Mouse (Mus musculus): ENCODE measurements at regions not wholly inside any gene's neighbourhood (a gene's known extent, or its start where the extent isn't known, plus 50 kb on each side); places are given as distances from the start of the nearest gene placed in this dataset.

DNA sequence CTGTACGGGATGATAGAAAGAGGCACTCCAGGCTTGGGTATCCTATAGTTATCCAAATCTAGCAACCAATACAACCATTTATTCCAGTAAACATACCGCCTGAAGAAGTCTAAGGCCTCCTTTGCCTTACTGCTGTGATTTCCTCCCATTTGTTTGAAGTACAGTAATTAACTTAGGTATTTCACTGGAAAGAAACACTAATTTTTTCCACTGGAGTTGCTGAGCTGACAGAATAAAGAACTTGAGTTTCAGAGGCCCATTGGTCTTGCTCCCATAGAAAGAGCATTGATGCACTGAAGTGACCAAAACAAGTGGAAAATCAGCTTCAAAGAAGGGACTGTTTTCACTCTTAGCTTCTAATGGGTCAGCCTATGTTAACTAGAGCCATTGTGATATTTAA is 1100.8 kb upstream of the Gm7489 start:
- 82% methylated on average over 2 of the region's 2 CpGs for WGBS
- no peak overlapping the region for H3K27ac ChIP-seq
- H3K4me1 ChIP-seq, result no peaks in the 10 kb centered on the region
- no peaks in the 10 kb centered on the region for H3K27me3 ChIP-seq (ENCODE audit: insufficient read depth, poor library complexity, severe bottlenecking)
- no peaks in the 10 kb centered on the region for H3K9me3 ChIP-seq
- DNase-seq (ENCODE audit: low spot score), result no peak
- no peak overlapping the region for H3K4me3 ChIP-seq
- no peaks in the 10 kb centered on the region for H3K36me3 ChIP-seq

GRCm38 (mm10) chr15:52785196-52785595 is 1099.5 kb upstream of the Gm7489 start:
- H3K4me3 ChIP-seq, result no peak overlapping the region
- no peak overlapping the region for H3K27ac ChIP-seq
- H3K36me3 ChIP-seq, result no peaks in the 10 kb centered on the region
- no peaks in the 10 kb centered on the region for H3K4me1 ChIP-seq
- no peaks in the 10 kb centered on the region for H3K9me3 ChIP-seq
- WGBS, result 80% methylated on average over 3 of the region's 3 CpGs
- DNase-seq (ENCODE audit: low spot score), result no peak
- no peaks in the 10 kb centered on the region for H3K27me3 ChIP-seq (ENCODE audit: insufficient read depth, poor library complexity, severe bottlenecking)

- WGBS, result 85% methylated on average over 8 of the region's 8 CpGs
- no peak overlapping the region for H3K4me3 ChIP-seq
- no peaks in the 10 kb centered on the region for H3K4me1 ChIP-seq
- H3K36me3 ChIP-seq, result no peaks in the 10 kb centered on the region
- no peak for DNase-seq (ENCODE audit: low spot score)
- H3K27ac ChIP-seq, result no peak overlapping the region
- H3K27me3 ChIP-seq (ENCODE audit: insufficient read depth, poor library complexity, severe bottlenecking), result no peaks in the 10 kb centered on the region
- no peaks in the 10 kb centered on the region for H3K9me3 ChIP-seq
Measured at GRCm38 (mm10) chr15:52785976-52786375, 1098.7 kb upstream of the Gm7489 start.

DNA sequence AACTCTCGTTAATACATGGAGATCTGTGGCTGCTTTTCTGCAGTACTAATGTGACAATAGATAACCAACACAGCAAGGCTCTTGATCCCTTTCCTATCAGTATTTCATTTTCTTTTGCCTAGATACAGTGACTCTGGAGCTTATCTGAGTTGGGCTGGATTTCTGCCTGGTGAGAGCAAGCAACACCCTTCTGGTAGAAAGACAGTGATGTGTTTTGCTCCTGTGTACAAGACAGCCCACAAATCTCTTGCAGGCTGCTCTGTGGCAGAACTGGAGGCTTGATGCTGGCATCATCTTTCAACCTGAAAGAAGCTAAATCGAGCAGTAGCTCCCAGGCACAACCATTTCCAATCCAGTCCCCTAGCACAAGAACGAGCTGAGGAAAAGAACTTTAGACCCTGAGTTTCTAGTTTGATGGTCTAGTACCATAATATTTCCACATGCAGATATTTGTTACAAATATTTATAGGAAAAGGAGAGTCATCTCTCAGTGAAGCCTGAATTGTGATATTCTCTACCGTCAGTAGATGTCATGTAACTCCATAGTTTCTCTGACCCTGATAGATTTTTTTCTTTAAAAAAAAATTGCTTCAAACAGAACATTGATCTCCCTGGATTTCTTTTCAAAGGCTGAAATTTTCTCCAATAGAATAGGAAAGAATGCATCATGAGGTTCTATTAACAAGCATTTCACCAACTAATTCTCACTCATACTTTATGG is 1079.1 kb upstream of the Gm7489 start:
- no peaks in the 10 kb centered on the region for H3K27me3 ChIP-seq (ENCODE audit: insufficient read depth, poor library complexity, severe bottlenecking)
- no peaks in the 10 kb centered on the region for H3K9me3 ChIP-seq
- DNase-seq (ENCODE audit: low spot score), result no peak
- 71% methylated on average over 4 of the region's 4 CpGs for WGBS
- no peaks in the 10 kb centered on the region for H3K36me3 ChIP-seq
- H3K27ac ChIP-seq, result no peak overlapping the region
- no peaks in the 10 kb centered on the region for H3K4me1 ChIP-seq
- H3K4me3 ChIP-seq, result no peak overlapping the region

GRCm38 (mm10) chr15:52808622-52809021 is 1076.1 kb upstream of the Gm7489 start:
- Histone ChIP-seq H3K27me3 (ENCODE audit: insufficient read depth, poor library complexity, severe bottlenecking) (no peaks in the 10 kb centered on the region), H3K4me1 (no peaks in the 10 kb centered on the region), H3K27ac (no peak overlapping the region), H3K4me3 (no peak overlapping the region), H3K9me3 (no peaks in the 10 kb centered on the region), H3K36me3 (no peaks in the 10 kb centered on the region)
- DNase-seq (ENCODE audit: low spot score), result no peak
- WGBS, result 84% methylated on average over 3 of the region's 3 CpGs

DNA sequence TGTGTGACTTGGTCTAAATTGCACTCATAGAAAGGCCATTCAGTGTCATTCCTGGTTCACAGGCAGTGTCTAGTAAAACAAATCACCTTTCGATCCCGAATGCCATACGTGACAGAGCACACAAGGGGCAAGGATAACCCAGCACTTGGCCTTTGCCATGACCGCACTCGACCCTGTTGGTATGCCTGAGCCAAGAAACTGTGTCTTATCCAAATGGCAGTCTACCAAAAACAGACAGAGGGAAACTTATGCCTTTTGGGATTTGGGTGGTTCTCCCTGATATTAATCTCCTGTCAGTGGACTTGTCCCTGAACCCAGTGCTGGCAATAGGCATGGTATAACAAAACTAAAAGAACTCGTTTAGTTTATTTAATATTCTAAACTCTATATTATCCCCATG is 1063.9 kb upstream of the Gm7489 start:
- H3K4me3 ChIP-seq, result no peak overlapping the region
- H3K9me3 ChIP-seq, result no peaks in the 10 kb centered on the region
- H3K27me3 ChIP-seq (ENCODE audit: insufficient read depth, poor library complexity, severe bottlenecking), result no peaks in the 10 kb centered on the region
- WGBS, result 85% methylated on average over 6 of the region's 6 CpGs
- DNase-seq (ENCODE audit: low spot score), result no peak
- no peaks in the 10 kb centered on the region for H3K36me3 ChIP-seq
- H3K27ac ChIP-seq, result no peak overlapping the region
- no peaks in the 10 kb centered on the region for H3K4me1 ChIP-seq

GRCm38 (mm10) chr15:52836896-52837295 is 1047.8 kb upstream of the Gm7489 start:
- no peaks in the 10 kb centered on the region for H3K36me3 ChIP-seq
- H3K4me3 ChIP-seq, result no peak overlapping the region
- H3K27ac ChIP-seq, result no peak overlapping the region
- 80% methylated on average over 2 of the region's 2 CpGs for WGBS
- H3K27me3 ChIP-seq (ENCODE audit: insufficient read depth, poor library complexity, severe bottlenecking), result no peaks in the 10 kb centered on the region
- DNase-seq (ENCODE audit: low spot score), result no peak
- no peaks in the 10 kb centered on the region for H3K9me3 ChIP-seq
- no peaks in the 10 kb centered on the region for H3K4me1 ChIP-seq

- H3K4me3 ChIP-seq, result no peak overlapping the region
Measured at GRCm38 (mm10) chr15:52848132-52848531, 1036.6 kb upstream of the Gm7489 start.

GRCm38 (mm10) chr15:52858682-52859081 is 1026.0 kb upstream of the Gm7489 start:
- no peak overlapping the region for H3K4me3 ChIP-seq
- no peaks in the 10 kb centered on the region for H3K4me1 ChIP-seq
- no peaks in the 10 kb centered on the region for H3K9me3 ChIP-seq
- 78% methylated on average over 4 of the region's 4 CpGs for WGBS
- H3K36me3 ChIP-seq, result no peaks in the 10 kb centered on the region
- no peak overlapping the region for H3K27ac ChIP-seq
- DNase-seq (ENCODE audit: low spot score), result no peak
- H3K27me3 ChIP-seq (ENCODE audit: insufficient read depth, poor library complexity, severe bottlenecking), result no peaks in the 10 kb centered on the region

More at GRCm38 (mm10) chr15:52848132-52848531, 1036.6 kb upstream of the Gm7489 start:
- Histone ChIP-seq H3K4me1 (no peaks in the 10 kb centered on the region), H3K27ac (no peak overlapping the region), H3K27me3 (ENCODE audit: insufficient read depth, poor library complexity, severe bottlenecking) (no peaks in the 10 kb centered on the region), H3K36me3 (no peaks in the 10 kb centered on the region), H3K9me3 (no peaks in the 10 kb centered on the region)
- DNase-seq (ENCODE audit: low spot score), result no peak

GRCm38 (mm10) chr15:52863494-52863893 is 1021.2 kb upstream of the Gm7489 start:
- Histone ChIP-seq H3K27ac (no peak overlapping the region), H3K4me1 (no peaks in the 10 kb centered on the region), H3K27me3 (ENCODE audit: insufficient read depth, poor library complexity, severe bottlenecking) (no peaks in the 10 kb centered on the region), H3K4me3 (no peak overlapping the region), H3K36me3 (no peaks in the 10 kb centered on the region), H3K9me3 (no peaks in the 10 kb centered on the region)
- WGBS, result 69% methylated on average over 4 of the region's 4 CpGs
- DNase-seq (ENCODE audit: low spot score), result no peak

DNA sequence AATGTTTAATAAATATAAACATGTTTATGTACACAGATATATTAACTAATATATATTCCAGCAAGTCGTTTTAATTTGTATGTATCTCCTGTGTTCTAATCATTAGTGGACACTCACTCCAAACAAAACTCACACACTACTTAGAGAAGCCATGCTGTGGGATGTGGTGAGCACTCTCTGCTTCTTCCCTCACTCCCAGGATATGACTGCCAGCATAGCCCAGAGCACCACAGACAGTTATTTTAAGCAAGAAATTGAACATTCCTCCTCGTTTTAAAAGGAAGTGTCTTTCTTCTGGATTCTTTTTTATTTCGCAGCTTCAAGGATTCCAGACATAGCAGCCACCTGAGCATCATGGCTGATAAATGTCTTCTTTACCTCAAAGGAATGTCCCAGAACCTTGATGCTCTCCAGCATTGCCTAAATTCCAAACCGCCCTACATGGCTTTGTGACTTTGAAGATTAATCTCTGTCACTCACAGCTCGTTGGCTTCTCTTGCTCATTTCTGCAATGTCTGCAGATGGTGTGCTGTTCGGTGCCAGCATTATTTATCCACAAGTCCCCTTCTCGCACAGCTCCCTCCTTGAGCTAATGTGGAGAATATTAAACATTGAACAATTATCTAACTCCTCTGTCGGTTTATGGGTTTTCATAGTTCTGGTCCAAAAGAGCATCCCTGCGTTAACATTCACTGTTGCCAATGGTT is 992.3 kb upstream of the Gm7489 start:
- H3K36me3 ChIP-seq, result no peaks in the 10 kb centered on the region
- no peak overlapping the region for H3K4me3 ChIP-seq
- H3K4me1 ChIP-seq, result no peaks in the 10 kb centered on the region
- no peak overlapping the region for H3K27ac ChIP-seq
- H3K27me3 ChIP-seq (ENCODE audit: insufficient read depth, poor library complexity, severe bottlenecking), result no peaks in the 10 kb centered on the region
- H3K9me3 ChIP-seq, result no peaks in the 10 kb centered on the region
- WGBS, result 63% methylated on average over 9 of the region's 9 CpGs
- no peak for DNase-seq (ENCODE audit: low spot score)

DNA sequence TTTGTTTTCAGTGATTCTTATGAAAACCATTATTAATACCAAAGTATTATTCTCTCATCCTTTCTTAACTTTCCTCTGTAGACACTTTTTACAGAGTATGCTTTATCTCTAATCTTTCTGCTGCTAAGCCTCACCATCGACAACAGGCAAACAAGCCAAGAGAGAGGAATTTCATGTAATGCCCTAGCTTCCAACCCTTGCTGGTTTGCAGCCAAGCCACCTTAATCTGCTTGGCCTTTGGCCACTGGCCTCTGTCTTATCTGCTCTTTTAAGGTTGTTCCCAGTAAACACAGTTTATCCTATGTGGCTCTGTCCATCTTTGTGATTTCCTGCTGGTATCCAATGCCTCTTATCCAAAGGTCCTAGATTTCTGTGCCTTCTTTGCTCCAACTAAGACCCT is 986.6 kb upstream of the Gm7489 start:
- no peaks in the 10 kb centered on the region for H3K9me3 ChIP-seq
- no peaks in the 10 kb centered on the region for H3K4me1 ChIP-seq
- DNase-seq (ENCODE audit: low spot score), result no peak
- no peaks in the 10 kb centered on the region for H3K36me3 ChIP-seq
- no peaks in the 10 kb centered on the region for H3K27me3 ChIP-seq (ENCODE audit: insufficient read depth, poor library complexity, severe bottlenecking)
- WGBS, result 40% methylated on average over 1 of the region's 1 CpGs
- no peak overlapping the region for H3K4me3 ChIP-seq
- no peak overlapping the region for H3K27ac ChIP-seq

- no peak for DNase-seq (ENCODE audit: low spot score)
- Histone ChIP-seq H3K9me3 (no peaks in the 10 kb centered on the region), H3K4me1 (no peaks in the 10 kb centered on the region), H3K4me3 (no peak overlapping the region), H3K27ac (no peak overlapping the region), H3K36me3 (no peaks in the 10 kb centered on the region), H3K27me3 (ENCODE audit: insufficient read depth, poor library complexity, severe bottlenecking) (no peaks in the 10 kb centered on the region)
- 74% methylated on average over 4 of the region's 4 CpGs for WGBS
Measured at GRCm38 (mm10) chr15:52899403-52899802, 985.3 kb upstream of the Gm7489 start.

GRCm38 (mm10) chr15:52899822-52900221 is 984.9 kb upstream of the Gm7489 start:
- WGBS, result 77% methylated on average over 3 of the region's 3 CpGs
- H3K4me3 ChIP-seq, result no peak overlapping the region
- no peak for DNase-seq (ENCODE audit: low spot score)
- H3K27ac ChIP-seq, result no peak overlapping the region
- H3K4me1 ChIP-seq, result no peaks in the 10 kb centered on the region
- no peaks in the 10 kb centered on the region for H3K36me3 ChIP-seq
- H3K27me3 ChIP-seq (ENCODE audit: insufficient read depth, poor library complexity, severe bottlenecking), result no peaks in the 10 kb centered on the region
- H3K9me3 ChIP-seq, result no peaks in the 10 kb centered on the region

All from heart, embryonic 10.5 days (tissue).